Mouse (Mus musculus) intestine, postnatal 0 days (tissue): ENCODE measurements around the gene Nacc1. TPM values are rescaled to one million over a fixed set of nuclear protein-coding genes. Genes with fewer than 3 reads are reported as not detected.

Source experiments
- ATAC-seq: fragments of 200-750 bp; cut with Nextera tagmentation; 2 replicates; pipeline ENCODE4 v1.8.0; 2017; ENCODE audit warnings: mild to moderate bottlenecking, moderate TSS enrichment, moderate library complexity
- H3K27ac ChIP-seq: fragments of 300-500 bp; sonication (generic); 2 replicates; pipeline ENCODE4 v1.5.1; 2014; ENCODE audit warnings: mild to moderate bottlenecking, low read depth, low read length, moderate library complexity
- H3K27me3 ChIP-seq: fragments of 300-500 bp; sonication (generic); replicated peaks from 2 replicates; pipeline ENCODE4 v1.6.1; 2014; ENCODE audit warnings: low read length, mixed read lengths; ENCODE audit not compliant: control insufficient read depth, insufficient read depth
- H3K36me3 ChIP-seq: fragments of 300-500 bp; sonication (generic); 2 replicates; pipeline ENCODE4 v1.6.1; 2014; ENCODE audit warnings: mild to moderate bottlenecking, moderate library complexity; ENCODE audit not compliant: control insufficient read depth, insufficient read depth
- H3K4me1 ChIP-seq: fragments of 300-500 bp; sonication (generic); replicated peaks from 2 replicates; pipeline ENCODE4 v1.6.1; 2014; ENCODE audit warnings: antibody characterized with exemption, low read length, mixed read lengths; ENCODE audit not compliant: control insufficient read depth, insufficient read depth
- H3K4me2 ChIP-seq: fragments of 300-500 bp; sonication (generic); replicated peaks from 2 replicates; pipeline ENCODE4 v1.6.1; 2014; ENCODE audit warnings: low read depth, mild to moderate bottlenecking, moderate library complexity
- H3K4me3 ChIP-seq: fragments of 300-500 bp; sonication (generic); 2 replicates; pipeline ENCODE4 v1.5.1; 2014; ENCODE audit warnings: low read depth, low read length
- H3K9ac ChIP-seq: fragments of 300-500 bp; sonication (generic); 2 replicates; pipeline ENCODE4 v1.6.1; 2014; ENCODE audit warnings: mild to moderate bottlenecking, low read depth, low read length
- H3K9me3 ChIP-seq: fragments of 300-500 bp; sonication (generic); 2 replicates; pipeline ENCODE4 v1.6.1; 2016; ENCODE audit warnings: mixed run types; ENCODE audit not compliant: control insufficient read depth
- CTCF ChIP-seq: sonication (generic); IDR thresholded peaks from 2 replicates; pipeline ENCODE4 v1.5.1; 2016; ENCODE audit warnings: low read depth, mild to moderate bottlenecking, control low read depth, antibody characterized with exemption, moderate library complexity
- WGBS: fragments of 180-500 bp; shearing (Covaris S2); extraction: QIAGEN DNeasy Blood & Tissue Kit; methylation state at CpG from one replicate; pipeline ENCODE4 v1.1.7; 2014; 5-methylcytosine and 5-hydroxymethylcytosine counted together
- polyA plus RNA-seq: library from polyadenylated mRNA; unstranded; fragments of >200 nt; fragmentation: Nextera tagmentation; extraction: Ambion mirVana; gene quantifications from 2 replicates; pipeline ENCODE4 v1.2.1, GENCODE M21; 2015

The Nacc1 gene
- polyA plus RNA-seq, 1 experiment from 2014 or later, result 9.3 TPM

DNA sequence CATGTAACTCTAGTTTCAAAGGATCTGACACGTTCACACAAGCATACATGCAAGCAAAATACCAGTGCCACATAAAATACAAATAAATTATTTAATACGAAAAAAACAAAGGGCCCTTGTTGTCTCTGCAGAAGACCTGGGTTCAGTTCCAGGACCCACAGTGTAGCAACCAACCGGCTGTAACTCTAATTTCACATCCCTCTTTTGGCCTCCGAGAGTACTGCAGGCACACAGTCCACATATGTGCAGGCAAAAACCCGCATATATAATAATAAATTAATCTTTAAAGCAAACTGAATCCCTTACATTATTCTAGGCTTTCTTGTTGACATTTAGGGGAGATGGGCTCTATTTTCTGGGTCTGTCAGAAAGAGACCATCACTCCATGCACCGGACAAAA is 40.9 kb downstream of the Nacc1 start:
- Histone ChIP-seq H3K27me3 (no peaks in the 10 kb centered on the region), H3K4me2 (peak overlapping the region; percentile 57), H3K4me3 (no peak overlapping the region), H3K27ac (no peak overlapping the region), H3K9me3 (no peaks in the 10 kb centered on the region), H3K9ac (no peak overlapping the region), H3K36me3 (no peaks in the 10 kb centered on the region), H3K4me1 (0 out of 2 replicates have a peak, but pooled peaks cover 5% of the 10 kb centered on the region)
- 59% methylated on average over 6 of the region's 6 CpGs for WGBS
- TF ChIP-seq CTCF, result peak; percentile 40
- ATAC-seq, result no peak

DNA sequence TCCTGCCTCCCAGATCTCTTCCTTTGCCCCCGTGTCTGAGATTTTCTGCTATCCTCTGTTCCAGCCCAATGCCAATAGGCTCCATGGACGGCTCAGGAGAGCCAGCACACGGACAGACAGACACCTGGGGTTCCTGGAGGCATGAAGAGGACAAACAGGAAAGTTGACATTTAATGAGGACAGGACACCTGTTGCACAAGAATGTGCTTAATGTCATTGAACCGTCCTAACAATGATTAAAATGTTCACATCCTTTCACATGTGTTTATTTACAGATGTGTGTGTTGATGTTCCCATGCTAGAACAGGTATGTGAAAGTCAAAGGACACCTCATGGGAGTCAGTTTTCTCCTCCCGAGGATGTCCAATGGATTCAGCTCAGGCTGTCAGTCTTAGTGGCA is 44.6 kb downstream of the Nacc1 start:
- Histone ChIP-seq H3K4me3 (no peak overlapping the region), H3K36me3 (no peaks in the 10 kb centered on the region), H3K4me2 (no peak overlapping the region), H3K27ac (no peak overlapping the region), H3K27me3 (no peaks in the 10 kb centered on the region), H3K9me3 (no peaks in the 10 kb centered on the region), H3K4me1 (0 out of 2 replicates have a peak, but pooled peaks cover 5% of the 10 kb centered on the region), H3K9ac (no peak overlapping the region)
- no peak for ATAC-seq
- WGBS, result 53% methylated on average over 5 of the region's 5 CpGs
- no peak for TF ChIP-seq CTCF

DNA sequence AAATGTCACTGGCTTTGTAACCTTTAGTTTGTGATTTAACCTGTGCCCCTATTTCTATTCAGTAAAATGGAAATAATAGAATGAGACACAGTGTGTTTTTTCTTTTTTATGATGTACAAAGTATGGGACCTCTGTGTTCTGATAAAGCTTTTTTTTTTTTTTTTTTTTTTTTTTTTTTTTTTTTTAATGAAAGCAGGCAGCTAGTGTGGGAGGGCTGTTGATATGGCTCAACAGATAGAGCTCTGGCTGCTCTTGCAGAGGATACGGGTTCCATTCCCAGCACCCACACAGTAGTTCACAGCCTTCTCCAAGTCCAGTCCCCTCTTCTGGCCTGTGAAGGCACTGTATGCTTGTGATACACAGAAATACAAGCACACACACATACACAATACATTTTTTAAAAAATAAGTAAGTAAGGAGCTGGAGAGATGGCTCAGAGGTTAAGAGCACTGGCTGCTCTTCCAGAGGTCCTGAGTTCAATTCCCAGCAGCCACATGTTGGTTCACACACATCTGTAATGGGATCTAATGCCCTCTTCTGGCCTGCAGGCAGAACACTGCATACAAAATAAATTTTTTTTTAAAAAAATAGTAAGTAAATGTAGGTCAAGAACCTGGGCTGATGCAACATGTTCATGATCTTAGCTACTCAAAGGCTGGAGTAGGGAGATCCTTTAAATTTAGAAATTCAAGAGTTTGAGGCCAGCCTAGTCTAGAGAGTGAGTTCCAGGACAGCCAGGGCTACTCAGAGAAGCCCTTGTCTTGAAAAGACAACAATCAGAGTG is 45.9 kb downstream of the Nacc1 start:
- Histone ChIP-seq H3K9me3 (no peaks in the 10 kb centered on the region), H3K36me3 (no peaks in the 10 kb centered on the region), H3K4me2 (no peak overlapping the region; the same call in 1 of the 2 replicates), H3K9ac (no peak overlapping the region; the same call in 1 of the 2 replicates), H3K4me3 (no peak overlapping the region), H3K27me3 (no peaks in the 10 kb centered on the region), H3K4me1 (0 out of 2 replicates have a peak, but pooled peaks cover 5% of the 10 kb centered on the region), H3K27ac (no peak overlapping the region)
- no peak for ATAC-seq
- WGBS, result 70% methylated on average over 1 of the region's 1 CpGs
- TF ChIP-seq CTCF, result peak; percentile 39; the same call in 1 of the 2 replicates

DNA sequence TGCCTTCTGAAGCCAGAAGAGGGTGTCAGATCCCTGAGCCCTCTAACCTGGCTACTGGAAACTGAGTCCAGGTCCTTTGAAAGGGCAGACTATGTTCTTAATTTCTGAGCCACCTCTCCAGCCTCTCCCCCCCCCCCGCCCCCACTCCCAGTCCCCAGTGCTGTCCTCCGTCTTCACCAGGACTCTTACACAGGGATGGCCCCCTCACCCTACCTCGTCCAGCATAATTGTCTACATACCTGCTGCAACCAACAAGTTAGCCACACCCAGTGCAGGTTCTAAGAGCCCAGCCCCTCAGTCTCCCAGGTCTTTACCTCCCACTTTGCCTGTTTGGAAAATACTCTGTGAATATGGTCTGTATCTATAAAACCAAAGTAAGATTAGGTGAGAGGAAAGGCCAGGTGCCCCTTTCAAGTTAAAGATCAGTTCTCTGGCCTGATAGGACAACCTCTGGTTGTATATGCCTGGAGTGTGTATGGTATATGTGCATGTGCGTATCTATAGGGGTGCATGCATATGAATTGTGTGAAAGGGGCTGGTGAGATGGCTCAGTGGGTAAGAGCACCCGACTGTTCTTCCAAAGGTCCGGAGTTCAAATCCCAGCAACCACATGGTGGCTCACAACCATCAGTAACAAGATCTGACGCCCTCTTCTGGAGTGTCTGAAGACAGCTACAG is 46.9 kb downstream of the Nacc1 start:
- H3K4me1 ChIP-seq, result 0 out of 2 replicates have a peak, but pooled peaks cover 5% of the 10 kb centered on the region

DNA sequence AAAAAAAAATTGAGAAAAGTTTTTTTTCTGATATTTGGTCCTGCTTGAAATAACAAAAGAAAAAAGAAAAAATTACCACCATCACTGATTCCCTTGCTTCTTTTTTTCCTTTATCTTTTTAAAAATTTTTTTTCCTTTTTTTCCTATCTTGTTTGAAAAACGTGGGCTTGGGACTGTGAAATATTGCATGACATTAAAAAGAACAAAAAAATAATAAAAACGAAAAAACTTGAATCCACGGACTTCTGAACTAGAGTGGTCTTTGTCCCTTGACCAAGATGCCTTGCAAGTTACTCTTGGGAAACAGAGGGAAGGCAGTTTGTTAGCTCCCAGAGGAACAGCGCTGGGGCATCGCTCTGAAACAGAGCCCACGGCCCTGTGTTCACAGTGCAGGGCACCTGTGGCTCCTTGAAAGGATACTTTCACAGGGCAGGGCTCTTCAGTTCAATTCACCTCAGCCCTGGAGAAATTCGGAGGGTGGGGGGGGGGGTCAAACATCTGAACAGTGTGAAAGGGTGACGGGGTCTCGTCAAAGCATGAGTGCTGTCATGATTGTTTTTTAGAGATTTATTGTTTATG is 47.6 kb downstream of the Nacc1 start:
- 23% methylated on average over 9 of the region's 9 CpGs for WGBS
- H3K4me2 ChIP-seq, result peak overlapping the region; percentile 83
- peak overlapping the region; percentile 55 for H3K4me3 ChIP-seq
- H3K4me1 ChIP-seq, result 0 out of 2 replicates have a peak, but pooled peaks cover 5% of the 10 kb centered on the region
- no peak overlapping the region for H3K9ac ChIP-seq
- H3K36me3 ChIP-seq, result no peaks in the 10 kb centered on the region
- H3K27ac ChIP-seq, result no peak overlapping the region
- ATAC-seq, result no peak
- H3K9me3 ChIP-seq, result no peaks in the 10 kb centered on the region
- TF ChIP-seq CTCF, result no peak
- H3K27me3 ChIP-seq, result no peaks in the 10 kb centered on the region

More for the DNA sequence above, 46.9 kb downstream of the Nacc1 start:
- no peak overlapping the region for H3K4me2 ChIP-seq
- H3K9ac ChIP-seq, result no peak overlapping the region
- no peaks in the 10 kb centered on the region for H3K9me3 ChIP-seq
- no peaks in the 10 kb centered on the region for H3K27me3 ChIP-seq
- WGBS, result 63% methylated on average over 7 of the region's 7 CpGs
- no peaks in the 10 kb centered on the region for H3K36me3 ChIP-seq
- ATAC-seq, result no peak
- no peak overlapping the region for H3K27ac ChIP-seq
- H3K4me3 ChIP-seq, result no peak overlapping the region
- no peak for TF ChIP-seq CTCF
